Mouse (Mus musculus) lung, embryonic 15.5 days (tissue): ENCODE measurements around the gene Armcx4. TPM values are rescaled to one million over a fixed set of nuclear protein-coding genes. Genes with fewer than 3 reads are reported as not detected.
A peak's percentile ranks its signal among the peaks of the same experiment; 100 is the strongest.

Source experiments
- ATAC-seq: fragments of 200-750 bp; cut with Nextera tagmentation; 2 replicates; pipeline ENCODE4 v1.8.0; 2017; ENCODE audit warnings: moderate number of reproducible peaks, borderline replicate concordance; ENCODE audit not compliant: low FRiP score, low TSS enrichment; ENCODE audit errors: extremely low read depth
- H3K27ac ChIP-seq: fragments of 300-500 bp; sonication (generic); 2 replicates; pipeline ENCODE4 v1.5.1; 2015; ENCODE audit warnings: moderate library complexity, mild to moderate bottlenecking, inconsistent platforms
- H3K27me3 ChIP-seq: fragments of 300-500 bp; sonication (generic); 2 replicates; pipeline ENCODE4 v1.6.1; 2015; ENCODE audit warnings: inconsistent platforms
- H3K36me3 ChIP-seq: fragments of 300-500 bp; sonication (generic); 2 replicates; pipeline ENCODE4 v1.6.1; 2015; ENCODE audit warnings: inconsistent platforms
- H3K4me1 ChIP-seq: fragments of 300-500 bp; sonication (generic); 2 replicates; pipeline ENCODE4 v1.6.1; 2015; ENCODE audit warnings: inconsistent platforms
- H3K4me2 ChIP-seq: fragments of 300-500 bp; sonication (generic); 2 replicates; pipeline ENCODE4 v1.6.1; 2015; ENCODE audit warnings: inconsistent platforms, mild to moderate bottlenecking, moderate library complexity
- H3K4me3 ChIP-seq: fragments of 300-500 bp; sonication (generic); 2 replicates; pipeline ENCODE4 v1.5.1; 2015; ENCODE audit warnings: mild to moderate bottlenecking, inconsistent platforms
- H3K9ac ChIP-seq: fragments of 300-500 bp; sonication (generic); 2 replicates; pipeline ENCODE4 v1.6.1; 2015; ENCODE audit warnings: inconsistent platforms
- H3K9me3 ChIP-seq: fragments of 300-500 bp; sonication (generic); 2 replicates; pipeline ENCODE4 v1.6.1; 2016; ENCODE audit warnings: inconsistent platforms
- WGBS: fragments of 180-500 bp; shearing (Covaris S2); methylation state at CpG from one replicate; pipeline ENCODE4 v1.1.7; 2015; 5-methylcytosine and 5-hydroxymethylcytosine counted together
- polyA plus RNA-seq: library from polyadenylated mRNA; unstranded; fragments of >200 nt; fragmentation: Nextera tagmentation; extraction: Ambion mirVana; gene quantifications from 2 replicates; pipeline ENCODE4 v1.2.1, GENCODE M21; 2015

Armcx4 gene
- polyA plus RNA-seq: 5.8 and 6.1 TPM in 2 replicates

DNA sequence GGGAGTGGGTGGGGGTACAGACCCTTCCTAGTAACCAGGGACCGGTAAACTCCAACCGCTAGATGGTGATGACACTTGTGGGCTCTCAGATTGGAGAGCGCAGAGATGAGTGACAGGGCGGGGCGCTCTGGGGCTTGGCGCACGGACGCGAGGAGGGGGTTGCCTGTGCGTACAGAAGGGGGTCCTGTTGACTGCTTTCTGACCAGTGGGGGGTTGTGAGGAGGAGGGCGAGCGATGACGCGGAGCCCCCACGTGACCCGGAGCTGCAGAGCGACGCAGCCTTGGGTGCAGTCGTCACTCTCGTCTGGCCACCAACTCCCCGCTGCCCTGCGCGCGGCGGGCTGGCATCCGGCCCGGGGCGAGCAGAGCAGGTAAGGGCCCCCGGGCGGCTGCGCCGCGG lies at the start of gene Armcx4:
Armcx4 (plus strand) TSS at position 253 of the 400 bp plus-strand sequence.
- peak within 1 kb of the TSS; percentile 60 for H3K9ac ChIP-seq
- ATAC-seq: peak; percentile 96
- peak within 1 kb of the TSS; percentile 52 for H3K4me2 ChIP-seq

DNA sequence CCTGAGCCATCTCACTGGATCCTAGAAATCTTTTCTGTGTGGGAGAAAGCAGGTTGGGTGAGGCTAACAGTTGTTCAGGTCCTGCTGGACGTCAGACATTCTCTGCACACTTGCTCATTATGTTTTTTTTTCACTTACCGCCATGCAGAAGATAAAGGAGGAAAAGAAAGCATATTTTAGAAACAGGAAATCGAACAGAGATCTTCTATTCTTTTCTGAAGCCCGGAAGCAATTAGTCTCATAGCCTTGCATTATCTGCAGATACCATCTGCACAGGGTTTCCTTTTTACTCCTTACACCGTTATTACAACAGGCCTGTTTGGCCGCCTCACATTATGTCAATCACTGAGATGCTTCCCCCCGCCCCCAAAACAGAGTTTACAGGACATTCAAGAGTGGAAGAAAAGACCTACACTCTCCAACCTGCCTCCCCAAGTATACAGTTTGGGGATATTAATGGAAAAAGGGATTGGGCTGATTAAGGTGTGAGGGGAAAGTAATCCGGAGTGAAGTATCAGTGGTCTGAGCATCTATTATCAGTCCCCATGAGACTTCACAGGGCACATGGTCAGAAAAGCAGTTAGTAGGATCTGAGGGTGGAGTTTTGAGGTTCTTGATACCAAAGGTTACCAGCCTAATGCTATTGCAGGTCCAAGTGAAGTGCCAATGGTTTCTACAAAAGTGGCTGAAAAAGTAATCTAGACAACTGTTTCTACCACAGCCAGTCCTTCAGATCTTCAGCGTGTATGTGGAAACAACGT lies 45.1 kb upstream of the Armcx4 start:
- H3K4me3 ChIP-seq: no peak overlapping the region
- H3K9ac ChIP-seq: no peak overlapping the region
- ATAC-seq: no peak
- no peaks in the 10 kb centered on the region for H3K27me3 ChIP-seq
- H3K4me2 ChIP-seq: no peak overlapping the region
- no peaks in the 10 kb centered on the region for H3K4me1 ChIP-seq
- H3K9me3 ChIP-seq: no peaks in the 10 kb centered on the region
- H3K27ac ChIP-seq: peak overlapping the region; percentile 57
- 51% methylated on average over 10 of the region's 10 CpGs for WGBS
- no peaks in the 10 kb centered on the region for H3K36me3 ChIP-seq

More for the DNA sequence above, at the start of gene Armcx4:
- H3K27me3 ChIP-seq: no peaks in the 10 kb centered on the region
- H3K4me3 ChIP-seq: peak within 1 kb of the TSS; percentile 55
- no peaks in the 10 kb centered on the region; the same call in 1 of the 2 replicates for H3K4me1 ChIP-seq
- peak within 1 kb of the TSS; percentile 89 for H3K27ac ChIP-seq
- peaks cover 22% of the 10 kb centered on the region; the same call in 1 of the 2 replicates for H3K36me3 ChIP-seq
- H3K9me3 ChIP-seq: no peaks in the 10 kb centered on the region
- WGBS: 17% methylated on average over 25 of the region's 33 CpGs

DNA sequence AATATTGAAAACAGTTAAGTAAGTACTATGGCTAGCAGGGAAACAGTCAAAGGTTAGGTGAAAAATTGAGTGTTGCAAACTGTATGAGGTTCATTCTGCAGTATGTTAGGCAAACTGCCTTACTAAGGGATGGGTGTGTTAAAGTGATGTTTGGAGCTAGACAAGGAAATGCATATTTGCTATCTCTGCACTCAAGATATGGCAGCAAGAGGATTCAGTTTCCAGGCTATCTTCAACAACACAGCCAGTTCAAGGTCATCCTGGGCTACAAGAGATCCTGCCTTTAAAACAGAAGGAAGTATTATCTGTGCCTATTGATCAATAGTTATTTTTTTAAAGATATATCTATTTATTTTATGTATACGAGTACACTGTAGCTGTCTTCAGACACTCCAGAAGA lies 40.0 kb upstream of the Armcx4 start:
- no peak overlapping the region for H3K27ac ChIP-seq
- no peaks in the 10 kb centered on the region for H3K36me3 ChIP-seq
- ATAC-seq: no peak
- 76% methylated on average over 1 of the region's 1 CpGs for WGBS
- no peaks in the 10 kb centered on the region for H3K9me3 ChIP-seq
- H3K9ac ChIP-seq: no peak overlapping the region
- H3K27me3 ChIP-seq: no peaks in the 10 kb centered on the region
- no peaks in the 10 kb centered on the region for H3K4me1 ChIP-seq
- no peak overlapping the region for H3K4me2 ChIP-seq
- no peak overlapping the region for H3K4me3 ChIP-seq

DNA sequence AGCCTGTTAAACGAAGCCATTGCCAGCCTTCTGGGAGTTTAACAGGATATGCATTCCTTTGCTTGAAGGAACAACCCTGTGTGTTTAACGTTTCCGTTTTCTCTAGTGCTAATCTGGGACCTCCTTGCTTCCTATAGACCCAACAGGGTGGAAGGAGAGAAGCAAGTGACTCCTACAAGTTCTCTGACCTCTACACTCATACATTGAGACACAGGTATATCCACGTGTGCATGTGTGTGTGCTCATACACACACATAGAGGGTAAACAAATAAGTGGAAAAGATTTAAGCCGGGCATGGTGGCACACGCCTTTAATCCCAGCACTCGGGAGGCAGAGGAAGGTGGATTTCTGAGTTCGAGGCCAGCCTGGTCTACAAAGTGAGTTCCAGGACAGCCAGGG lies 38.9 kb upstream of the Armcx4 start:
- ATAC-seq: no peak

DNA sequence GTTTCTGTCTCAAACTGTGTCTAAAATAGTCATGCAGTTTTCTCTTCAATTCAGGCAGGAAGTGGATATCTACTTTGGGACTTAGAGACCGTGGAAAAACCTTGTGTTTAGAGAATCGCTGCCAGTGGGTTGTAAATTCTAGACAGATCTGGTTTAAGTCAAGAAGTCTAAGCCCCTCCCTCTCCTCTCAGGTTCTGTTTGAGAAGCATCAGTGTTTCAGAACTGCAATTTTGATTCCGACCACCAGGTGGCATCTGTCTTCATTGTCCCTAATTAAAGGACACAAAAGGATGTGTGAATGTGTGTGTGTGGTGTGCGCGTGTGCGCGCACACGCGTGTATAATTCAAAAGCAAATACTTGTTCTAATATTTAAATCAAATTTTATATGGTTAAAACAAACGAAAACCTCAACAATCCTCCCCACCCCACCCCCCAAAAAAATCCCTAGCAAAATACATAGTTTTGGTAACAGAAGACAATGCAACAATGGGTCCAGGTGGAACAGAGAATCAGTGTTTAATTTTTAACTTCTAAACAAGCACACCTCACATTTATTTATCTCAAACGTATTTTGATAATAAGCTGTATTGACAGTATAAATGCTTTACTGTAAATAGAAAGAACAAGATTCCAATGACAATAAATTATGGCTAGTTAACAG lies 38.2 kb upstream of the Armcx4 start:
- Histone ChIP-seq H3K9me3 (no peaks in the 10 kb centered on the region), H3K36me3 (no peaks in the 10 kb centered on the region), H3K4me1 (no peaks in the 10 kb centered on the region), H3K27ac (no peak overlapping the region), H3K9ac (no peak overlapping the region), H3K4me3 (no peak overlapping the region), H3K27me3 (no peaks in the 10 kb centered on the region), H3K4me2 (no peak overlapping the region)
- WGBS: 15% methylated on average over 11 of the region's 11 CpGs
- peak; percentile 69 for ATAC-seq

More for the DNA sequence above, 38.9 kb upstream of the Armcx4 start:
- Histone ChIP-seq H3K4me2 (no peak overlapping the region), H3K36me3 (no peaks in the 10 kb centered on the region), H3K27ac (no peak overlapping the region), H3K27me3 (no peaks in the 10 kb centered on the region), H3K4me3 (no peak overlapping the region), H3K9ac (no peak overlapping the region), H3K4me1 (no peaks in the 10 kb centered on the region), H3K9me3 (no peaks in the 10 kb centered on the region)
- 60% methylated on average over 8 of the region's 8 CpGs for WGBS

DNA sequence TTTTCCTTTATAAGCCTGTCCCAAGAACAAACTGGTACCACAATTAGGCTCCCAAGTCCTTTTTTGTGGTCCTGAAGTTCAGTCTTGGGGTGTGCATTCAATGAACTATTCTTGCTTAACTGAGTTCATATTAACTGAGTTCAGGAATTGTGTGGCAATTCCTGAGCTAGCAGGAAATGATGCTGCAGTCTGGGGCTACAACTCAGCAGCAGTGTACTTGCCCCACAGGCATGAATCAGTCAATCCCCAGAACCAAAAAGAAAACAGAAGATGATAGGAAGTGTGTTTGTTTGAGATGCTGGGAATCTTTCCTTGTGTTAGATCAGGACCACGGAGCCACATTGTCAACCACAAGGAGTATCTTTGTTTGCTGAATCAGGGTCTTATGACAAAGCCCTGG lies 34.3 kb upstream of the Armcx4 start:
- WGBS: 58% methylated on average over 1 of the region's 1 CpGs
- Histone ChIP-seq H3K36me3 (no peaks in the 10 kb centered on the region), H3K9ac (no peak overlapping the region), H3K9me3 (no peaks in the 10 kb centered on the region), H3K4me1 (no peaks in the 10 kb centered on the region), H3K27me3 (no peaks in the 10 kb centered on the region), H3K4me3 (no peak overlapping the region), H3K27ac (no peak overlapping the region), H3K4me2 (no peak overlapping the region)
- no peak for ATAC-seq

DNA sequence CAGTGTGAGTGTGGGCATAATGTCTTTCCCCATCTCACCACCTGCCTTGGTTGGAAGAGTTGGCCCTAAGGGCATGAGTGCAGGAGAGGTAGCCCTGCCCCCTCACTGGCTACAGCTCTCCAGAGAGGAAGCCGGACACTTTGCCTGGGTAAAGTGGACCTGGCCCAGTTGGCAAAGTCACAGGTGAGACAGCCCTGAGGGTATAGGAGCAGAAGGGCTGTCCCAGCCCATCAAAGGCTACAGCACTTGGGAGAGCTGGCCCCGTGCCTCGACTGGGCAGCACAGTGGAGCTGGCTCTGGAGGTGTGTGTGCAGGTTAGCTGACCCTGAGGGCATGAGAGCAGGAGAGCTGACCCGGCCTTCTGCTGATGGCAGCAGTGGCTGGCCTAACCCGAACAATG lies 24.7 kb upstream of the Armcx4 start:
- Histone ChIP-seq H3K4me1 (no peaks in the 10 kb centered on the region), H3K4me3 (no peak overlapping the region), H3K36me3 (no peaks in the 10 kb centered on the region), H3K4me2 (no peak overlapping the region), H3K27me3 (no peaks in the 10 kb centered on the region), H3K9me3 (no peaks in the 10 kb centered on the region), H3K9ac (no peak overlapping the region), H3K27ac (no peak overlapping the region)
- no peak for ATAC-seq
- 78% methylated on average over 5 of the region's 5 CpGs for WGBS

DNA sequence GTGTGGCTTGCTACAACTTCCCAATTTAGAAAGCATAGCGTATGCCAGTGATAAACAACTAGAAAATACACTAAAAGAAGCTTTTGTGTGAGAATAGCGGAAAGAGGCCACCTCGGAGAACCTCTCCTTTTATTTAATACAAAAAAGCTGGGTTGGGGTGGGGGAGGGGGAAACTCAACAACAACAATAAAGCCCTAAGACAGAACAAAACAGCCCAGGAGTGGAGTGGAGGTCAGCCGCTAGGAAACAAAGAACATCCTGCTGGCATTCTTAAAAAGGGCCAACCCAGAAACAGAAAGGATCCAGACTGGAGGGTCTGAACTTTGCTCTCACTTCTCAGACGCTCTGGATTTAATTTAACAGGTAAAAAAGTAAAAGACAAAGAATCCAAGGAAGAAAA lies 11.3 kb upstream of the Armcx4 start:
- H3K27ac ChIP-seq: no peak overlapping the region
- no peak overlapping the region for H3K4me3 ChIP-seq
- WGBS: 56% methylated on average over 5 of the region's 5 CpGs
- no peak overlapping the region for H3K9ac ChIP-seq
- H3K27me3 ChIP-seq: no peaks in the 10 kb centered on the region
- no peak overlapping the region for H3K4me2 ChIP-seq
- H3K36me3 ChIP-seq: no peaks in the 10 kb centered on the region
- no peak for ATAC-seq
- no peaks in the 10 kb centered on the region for H3K4me1 ChIP-seq
- no peaks in the 10 kb centered on the region for H3K9me3 ChIP-seq

DNA sequence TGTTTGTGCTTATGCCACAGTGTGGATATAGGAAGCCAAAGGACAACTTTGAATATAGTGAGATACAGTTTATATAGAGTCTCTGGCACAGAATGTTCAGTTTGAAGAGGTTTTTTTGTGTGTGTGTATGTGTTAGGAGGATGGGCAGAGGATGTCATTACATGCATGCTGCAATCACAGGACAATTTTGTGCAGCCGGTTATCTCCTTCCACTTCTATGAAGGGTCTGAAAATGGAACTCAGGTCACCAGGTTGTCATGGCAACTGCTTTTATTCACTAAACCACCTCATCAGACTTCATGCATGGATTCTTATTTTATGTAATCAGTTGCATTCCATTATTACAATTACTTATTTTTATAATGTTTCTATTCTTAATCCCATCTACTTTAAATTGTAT lies 10.4 kb upstream of the Armcx4 start:
- WGBS: 71% methylated on average over 1 of the region's 1 CpGs
- Histone ChIP-seq H3K4me1 (no peaks in the 10 kb centered on the region), H3K9ac (no peak overlapping the region), H3K4me3 (no peak overlapping the region), H3K27me3 (no peaks in the 10 kb centered on the region), H3K27ac (no peak overlapping the region), H3K4me2 (no peak overlapping the region), H3K36me3 (no peaks in the 10 kb centered on the region), H3K9me3 (no peaks in the 10 kb centered on the region)
- ATAC-seq: no peak

DNA sequence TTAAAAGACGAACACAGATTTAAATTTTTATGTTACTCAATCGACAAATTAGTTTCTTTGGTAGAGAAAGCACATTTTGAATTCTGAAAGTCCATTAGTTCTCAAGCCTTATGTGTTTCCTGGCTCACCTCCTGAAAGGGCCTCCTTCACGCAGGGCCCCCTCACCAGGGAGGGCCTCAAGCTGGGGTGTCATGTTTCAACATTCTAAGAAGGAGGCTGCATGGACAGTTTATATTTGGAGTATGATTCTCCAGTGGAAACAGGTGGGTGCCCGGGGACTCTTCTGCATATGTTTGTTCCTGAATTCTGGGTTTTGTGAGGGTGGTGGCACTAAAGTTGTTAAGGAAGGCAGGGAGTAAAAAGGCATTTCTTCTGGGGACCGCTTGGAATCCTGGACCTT lies 1.4 kb upstream of the Armcx4 start:
- Histone ChIP-seq H3K4me1 (no peaks in the 10 kb centered on the region; the same call in 1 of the 2 replicates), H3K36me3 (peaks cover 14% of the 10 kb centered on the region; the same call in 1 of the 2 replicates), H3K27me3 (no peaks in the 10 kb centered on the region), H3K27ac (0 out of 2 replicates have a peak overlapping the region, but pooled peaks have one; percentile 6), H3K4me2 (peak overlapping the region; percentile 8; the same call in 1 of the 2 replicates), H3K9ac (no peak overlapping the region), H3K4me3 (0 out of 2 replicates have a peak overlapping the region, but pooled peaks have one; percentile 4), H3K9me3 (no peaks in the 10 kb centered on the region)
- ATAC-seq: no peak
- 33% methylated on average over 5 of the region's 5 CpGs for WGBS

DNA sequence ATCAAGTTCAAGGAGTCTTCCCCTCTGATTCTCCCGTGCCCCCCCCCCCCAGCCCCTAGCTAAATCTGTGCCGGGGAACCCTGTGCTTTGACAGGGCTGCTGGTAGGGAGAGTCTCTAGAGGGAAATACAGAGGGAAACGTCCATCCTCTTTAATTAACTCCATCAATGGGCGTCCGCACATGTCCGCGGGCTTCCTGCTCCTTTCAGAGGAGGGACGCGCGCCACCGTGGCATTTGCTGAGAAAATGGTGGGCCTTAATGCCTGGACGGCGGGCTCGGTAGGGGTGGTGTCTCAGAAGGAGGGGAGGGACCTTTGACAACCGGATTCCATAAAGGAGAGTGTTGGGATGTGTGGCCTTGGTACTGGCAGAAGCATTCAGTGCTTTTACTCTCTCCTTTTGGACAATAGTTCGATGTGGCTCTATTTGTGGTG lies 436 bp downstream of the Armcx4 start:
- peak; percentile 72 for ATAC-seq
- peak overlapping the region; percentile 55 for H3K4me3 ChIP-seq
- peak overlapping the region; percentile 52 for H3K4me2 ChIP-seq
- H3K9me3 ChIP-seq: no peaks in the 10 kb centered on the region
- peak overlapping the region; percentile 60 for H3K9ac ChIP-seq
- H3K36me3 ChIP-seq: peaks cover 24% of the 10 kb centered on the region; the same call in 1 of the 2 replicates
- 9% methylated on average over 16 of the region's 16 CpGs for WGBS
- no peaks in the 10 kb centered on the region for H3K27me3 ChIP-seq
- H3K27ac ChIP-seq: peak overlapping the region; percentile 89
- H3K4me1 ChIP-seq: no peaks in the 10 kb centered on the region; the same call in 1 of the 2 replicates

DNA sequence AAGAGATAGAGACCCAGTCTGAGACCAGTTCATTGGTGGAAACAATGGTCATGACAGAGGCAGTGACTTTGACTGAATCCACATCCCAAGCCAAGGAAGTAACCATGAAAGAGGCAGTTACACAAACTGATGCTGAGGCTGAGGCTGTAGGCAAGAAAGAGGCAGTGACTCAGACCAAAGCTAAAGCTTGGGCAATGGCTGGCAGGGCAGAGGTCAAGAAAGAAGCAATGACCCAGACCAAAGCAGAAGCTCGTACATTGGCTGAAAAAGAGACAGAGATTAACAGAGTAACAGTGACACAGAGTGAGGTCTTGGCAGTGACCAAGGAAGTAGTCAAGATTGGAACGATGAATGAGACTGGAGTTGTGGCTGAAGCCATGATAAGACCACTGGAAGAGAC lies 3.4 kb downstream of the Armcx4 start:
- Histone ChIP-seq H3K4me3 (no peak overlapping the region), H3K4me1 (no peaks in the 10 kb centered on the region; the same call in 1 of the 2 replicates), H3K27ac (no peak overlapping the region), H3K27me3 (no peaks in the 10 kb centered on the region), H3K9ac (no peak overlapping the region), H3K9me3 (no peaks in the 10 kb centered on the region), H3K4me2 (no peak overlapping the region), H3K36me3 (peaks cover 24% of the 10 kb centered on the region; the same call in 1 of the 2 replicates)
- no peak for ATAC-seq
- WGBS: 75% methylated on average over 2 of the region's 2 CpGs
